Mouse (Mus musculus): ENCODE measurements around the gene Slc26a9. TPM values are rescaled to one million over a fixed set of nuclear protein-coding genes. Genes with fewer than 3 reads are reported as not detected.

Gene Slc26a9
- polyA plus RNA-seq (2012; ENCODE audit: insufficient read depth, insufficient read length, missing spikeins): not detected in 2 replicates

GRCm38 (mm10) chr1:131743868-131744464 is at the start of gene Slc26a9:
Gene Slc26a9, plus strand, starts transcription at chr1:131744022.
- Histone ChIP-seq H3K4me3 (ENCODE audit: insufficient read depth, low read length) (no peak within 1 kb of the TSS), H3K27ac (ENCODE audit: insufficient read depth, low read depth, low read length) (no peak within 1 kb of the TSS), H3K4me1 (ENCODE audit: control insufficient read depth, insufficient read depth, low read length) (peaks cover 4% of the 10 kb centered on the region)
- TF ChIP-seq CTCF (IDR thresholded peaks at IDR 0.05; ENCODE audit: low read depth, low read length) (no peak), POLR2A (IDR thresholded peaks at IDR 0.05; ENCODE audit: borderline replicate concordance, low read depth, low read length) (no peak)

- peaks cover 39% of the 10 kb centered on the region for H3K4me1 ChIP-seq (ENCODE audit: control insufficient read depth, insufficient read depth, low read length)
- H3K27ac ChIP-seq (ENCODE audit: insufficient read depth, low read depth, low read length): no peak overlapping the region
- TF ChIP-seq POLR2A (IDR thresholded peaks at IDR 0.05; ENCODE audit: borderline replicate concordance, low read depth, low read length) (no peak), CTCF (IDR thresholded peaks at IDR 0.05; ENCODE audit: low read depth, low read length) (no peak)
- H3K4me3 ChIP-seq (ENCODE audit: insufficient read depth, low read length): no peak overlapping the region
Measured at GRCm38 (mm10) chr1:131695308-131695707, 48.5 kb upstream of the Slc26a9 start.

GRCm38 (mm10) chr1:131696325-131696724 is 47.5 kb upstream of the Slc26a9 start:
- Histone ChIP-seq H3K4me1 (ENCODE audit: control insufficient read depth, insufficient read depth, low read length) (peaks cover 40% of the 10 kb centered on the region), H3K4me3 (ENCODE audit: insufficient read depth, low read length) (no peak overlapping the region), H3K27ac (ENCODE audit: insufficient read depth, low read depth, low read length) (no peak overlapping the region)
- TF ChIP-seq CTCF (IDR thresholded peaks at IDR 0.05; ENCODE audit: low read depth, low read length) (no peak), POLR2A (IDR thresholded peaks at IDR 0.05; ENCODE audit: borderline replicate concordance, low read depth, low read length) (no peak)

- peaks cover 42% of the 10 kb centered on the region for H3K4me1 ChIP-seq (ENCODE audit: control insufficient read depth, insufficient read depth, low read length)
Measured at GRCm38 (mm10) chr1:131698770-131699169, 45.1 kb upstream of the Slc26a9 start.

GRCm38 (mm10) chr1:131699642-131700041 is 44.2 kb upstream of the Slc26a9 start:
- H3K27ac ChIP-seq (ENCODE audit: insufficient read depth, low read depth, low read length): no peak overlapping the region; the same call in 1 of the 2 replicates
- no peak for TF ChIP-seq POLR2A (IDR thresholded peaks at IDR 0.05; ENCODE audit: borderline replicate concordance, low read depth, low read length)
- TF ChIP-seq CTCF (IDR thresholded peaks at IDR 0.05; ENCODE audit: low read depth, low read length): no peak
- H3K4me1 ChIP-seq (ENCODE audit: control insufficient read depth, insufficient read depth, low read length): peaks cover 51% of the 10 kb centered on the region
- H3K4me3 ChIP-seq (ENCODE audit: insufficient read depth, low read length): no peak overlapping the region

More at GRCm38 (mm10) chr1:131698770-131699169, 45.1 kb upstream of the Slc26a9 start:
- Histone ChIP-seq H3K4me3 (ENCODE audit: insufficient read depth, low read length) (no peak overlapping the region), H3K27ac (ENCODE audit: insufficient read depth, low read depth, low read length) (no peak overlapping the region)
- TF ChIP-seq CTCF (IDR thresholded peaks at IDR 0.05; ENCODE audit: low read depth, low read length) (no peak), POLR2A (IDR thresholded peaks at IDR 0.05; ENCODE audit: borderline replicate concordance, low read depth, low read length) (no peak)

GRCm38 (mm10) chr1:131700447-131700846 is 43.4 kb upstream of the Slc26a9 start:
- TF ChIP-seq CTCF (IDR thresholded peaks at IDR 0.05; ENCODE audit: low read depth, low read length): no peak
- no peak for TF ChIP-seq POLR2A (IDR thresholded peaks at IDR 0.05; ENCODE audit: borderline replicate concordance, low read depth, low read length)
- Histone ChIP-seq H3K27ac (ENCODE audit: insufficient read depth, low read depth, low read length) (peak overlapping the region; percentile 66), H3K4me1 (ENCODE audit: control insufficient read depth, insufficient read depth, low read length) (peaks cover 52% of the 10 kb centered on the region), H3K4me3 (ENCODE audit: insufficient read depth, low read length) (no peak overlapping the region)

- Histone ChIP-seq H3K4me1 (ENCODE audit: control insufficient read depth, insufficient read depth, low read length) (peaks cover 50% of the 10 kb centered on the region), H3K27ac (ENCODE audit: insufficient read depth, low read depth, low read length) (peak overlapping the region; percentile 73; the same call in 1 of the 2 replicates)
Measured at GRCm38 (mm10) chr1:131701391-131701790, 42.4 kb upstream of the Slc26a9 start.

GRCm38 (mm10) chr1:131702094-131702766 is 41.6 kb upstream of the Slc26a9 start:
- TF ChIP-seq CTCF (IDR thresholded peaks at IDR 0.05; ENCODE audit: low read depth, low read length): no peak
- TF ChIP-seq POLR2A (IDR thresholded peaks at IDR 0.05; ENCODE audit: borderline replicate concordance, low read depth, low read length): no peak
- Histone ChIP-seq H3K4me1 (ENCODE audit: control insufficient read depth, insufficient read depth, low read length) (peaks cover 50% of the 10 kb centered on the region), H3K4me3 (ENCODE audit: insufficient read depth, low read length) (no peak overlapping the region), H3K27ac (ENCODE audit: insufficient read depth, low read depth, low read length) (peak overlapping the region; percentile 73)

More at GRCm38 (mm10) chr1:131701391-131701790, 42.4 kb upstream of the Slc26a9 start:
- no peak overlapping the region for H3K4me3 ChIP-seq (ENCODE audit: insufficient read depth, low read length)
- peak; percentile 40; the same call in 1 of the 2 replicates for TF ChIP-seq CTCF (IDR thresholded peaks at IDR 0.05; ENCODE audit: low read depth, low read length)
- no peak for TF ChIP-seq POLR2A (IDR thresholded peaks at IDR 0.05; ENCODE audit: borderline replicate concordance, low read depth, low read length)

- TF ChIP-seq POLR2A (IDR thresholded peaks at IDR 0.05; ENCODE audit: borderline replicate concordance, low read depth, low read length) (no peak), CTCF (IDR thresholded peaks at IDR 0.05; ENCODE audit: low read depth, low read length) (no peak)
- Histone ChIP-seq H3K27ac (ENCODE audit: insufficient read depth, low read depth, low read length) (peak overlapping the region; percentile 87), H3K4me3 (ENCODE audit: insufficient read depth, low read length) (no peak overlapping the region), H3K4me1 (ENCODE audit: control insufficient read depth, insufficient read depth, low read length) (peaks cover 49% of the 10 kb centered on the region)
Measured at GRCm38 (mm10) chr1:131703482-131703881, 40.3 kb upstream of the Slc26a9 start.

GRCm38 (mm10) chr1:131708338-131708737 is 35.5 kb upstream of the Slc26a9 start:
- no peak overlapping the region for H3K27ac ChIP-seq (ENCODE audit: insufficient read depth, low read depth, low read length)
- TF ChIP-seq CTCF (IDR thresholded peaks at IDR 0.05; ENCODE audit: low read depth, low read length) (0 out of 2 replicates have a peak, but pooled peaks have one; percentile 12), POLR2A (IDR thresholded peaks at IDR 0.05; ENCODE audit: borderline replicate concordance, low read depth, low read length) (no peak)
- H3K4me3 ChIP-seq (ENCODE audit: insufficient read depth, low read length): no peak overlapping the region
- H3K4me1 ChIP-seq (ENCODE audit: control insufficient read depth, insufficient read depth, low read length): peaks cover 14% of the 10 kb centered on the region

Measured in bone marrow macrophage, adult 2 months (primary cell).